Mouse (Mus musculus): ENCODE measurements at regions not wholly inside any gene's neighbourhood (a gene's known extent, or its start where the extent isn't known, plus 50 kb on each side); places are given as distances from the start of the nearest gene placed in this dataset.

- WGBS = 79% methylated on average over 9 of the region's 9 CpGs
- Histone ChIP-seq H3K4me1 (no peaks in the 10 kb centered on the region), H3K4me2 (no peak overlapping the region), H3K27ac (no peak overlapping the region), H3K36me3 (replicated peaks) (no peaks in the 10 kb centered on the region), H3K4me3 (replicated peaks) (no peak overlapping the region), H3K27me3 (no peaks in the 10 kb centered on the region), H3K9ac (no peak overlapping the region), H3K9me3 (no peaks in the 10 kb centered on the region)
- no peak for ATAC-seq (ENCODE audit: low FRiP score)
Measured at GRCm38 (mm10) chr9:104496220-104496619, 50.9 kb upstream of the Cpne4 start.

GRCm38 (mm10) chr9:104490696-104491095 is 56.4 kb upstream of the Cpne4 start:
- H3K4me2 ChIP-seq = no peak overlapping the region
- H3K27me3 ChIP-seq = no peaks in the 10 kb centered on the region
- ATAC-seq (ENCODE audit: low FRiP score) = no peak
- H3K27ac ChIP-seq = no peak overlapping the region
- 0 out of 2 replicates have a peak, but pooled peaks cover 3% of the 10 kb centered on the region for H3K4me1 ChIP-seq
- no peak overlapping the region for H3K9ac ChIP-seq
- H3K4me3 ChIP-seq (replicated peaks) = no peak overlapping the region
- H3K9me3 ChIP-seq = no peaks in the 10 kb centered on the region
- no peaks in the 10 kb centered on the region for H3K36me3 ChIP-seq (replicated peaks)

GRCm38 (mm10) chr9:104489383-104489782 is 57.7 kb upstream of the Cpne4 start:
- no peaks in the 10 kb centered on the region for H3K27me3 ChIP-seq
- ATAC-seq (ENCODE audit: low FRiP score) = no peak
- H3K9ac ChIP-seq = no peak overlapping the region
- no peaks in the 10 kb centered on the region for H3K9me3 ChIP-seq
- H3K4me3 ChIP-seq (replicated peaks) = no peak overlapping the region
- no peak overlapping the region for H3K27ac ChIP-seq
- no peak overlapping the region for H3K4me2 ChIP-seq
- H3K36me3 ChIP-seq (replicated peaks) = no peaks in the 10 kb centered on the region
- 0 out of 2 replicates have a peak, but pooled peaks cover 3% of the 10 kb centered on the region for H3K4me1 ChIP-seq
- 80% methylated on average over 6 of the region's 6 CpGs for WGBS

- ATAC-seq (ENCODE audit: low FRiP score) = no peak
- Histone ChIP-seq H3K27ac (no peak overlapping the region), H3K4me2 (no peak overlapping the region), H3K4me3 (replicated peaks) (no peak overlapping the region), H3K36me3 (replicated peaks) (no peaks in the 10 kb centered on the region), H3K9me3 (no peaks in the 10 kb centered on the region), H3K4me1 (no peaks in the 10 kb centered on the region), H3K27me3 (no peaks in the 10 kb centered on the region), H3K9ac (no peak overlapping the region)
- WGBS = 81% methylated on average over 5 of the region's 5 CpGs
Measured at GRCm38 (mm10) chr9:104482440-104482839, 64.6 kb upstream of the Cpne4 start.

- Histone ChIP-seq H3K9ac (no peak overlapping the region), H3K27me3 (no peaks in the 10 kb centered on the region), H3K4me3 (replicated peaks) (no peak overlapping the region), H3K9me3 (no peaks in the 10 kb centered on the region), H3K4me1 (no peaks in the 10 kb centered on the region), H3K27ac (no peak overlapping the region), H3K36me3 (replicated peaks) (no peaks in the 10 kb centered on the region), H3K4me2 (no peak overlapping the region)
- ATAC-seq (ENCODE audit: low FRiP score) = no peak
- 82% methylated on average over 1 of the region's 1 CpGs for WGBS
Measured at GRCm38 (mm10) chr9:104480683-104481082, 66.4 kb upstream of the Cpne4 start.

- H3K4me2 ChIP-seq = no peak overlapping the region
- H3K9me3 ChIP-seq = no peaks in the 10 kb centered on the region
- 72% methylated on average over 4 of the region's 4 CpGs for WGBS
- H3K4me1 ChIP-seq = no peaks in the 10 kb centered on the region
- no peak overlapping the region for H3K27ac ChIP-seq
- ATAC-seq (ENCODE audit: low FRiP score) = no peak
- no peak overlapping the region for H3K4me3 ChIP-seq (replicated peaks)
- no peak overlapping the region for H3K9ac ChIP-seq
- H3K27me3 ChIP-seq = no peaks in the 10 kb centered on the region
- no peaks in the 10 kb centered on the region for H3K36me3 ChIP-seq (replicated peaks)
Measured at GRCm38 (mm10) chr9:104474831-104475230, 72.3 kb upstream of the Cpne4 start.

GRCm38 (mm10) chr9:104467238-104467637 is 79.8 kb upstream of the Cpne4 start:
- Histone ChIP-seq H3K9ac (no peak overlapping the region), H3K4me3 (replicated peaks) (no peak overlapping the region), H3K4me2 (no peak overlapping the region), H3K27ac (no peak overlapping the region), H3K27me3 (no peaks in the 10 kb centered on the region), H3K9me3 (no peaks in the 10 kb centered on the region), H3K4me1 (no peaks in the 10 kb centered on the region), H3K36me3 (replicated peaks) (no peaks in the 10 kb centered on the region)
- WGBS = 86% methylated on average over 1 of the region's 1 CpGs
- no peak for ATAC-seq (ENCODE audit: low FRiP score)

GRCm38 (mm10) chr9:104463701-104464100 is 83.4 kb upstream of the Cpne4 start:
- Histone ChIP-seq H3K9ac (no peak overlapping the region), H3K9me3 (no peaks in the 10 kb centered on the region), H3K4me3 (replicated peaks) (no peak overlapping the region), H3K4me1 (no peaks in the 10 kb centered on the region), H3K36me3 (replicated peaks) (no peaks in the 10 kb centered on the region), H3K27ac (no peak overlapping the region), H3K4me2 (no peak overlapping the region), H3K27me3 (no peaks in the 10 kb centered on the region)
- WGBS = 84% methylated on average over 4 of the region's 4 CpGs
- ATAC-seq (ENCODE audit: low FRiP score) = no peak

GRCm38 (mm10) chr9:104460133-104460532 is 87.0 kb upstream of the Cpne4 start:
- Histone ChIP-seq H3K4me3 (replicated peaks) (no peak overlapping the region), H3K9ac (no peak overlapping the region), H3K36me3 (replicated peaks) (no peaks in the 10 kb centered on the region), H3K4me2 (no peak overlapping the region), H3K4me1 (no peaks in the 10 kb centered on the region), H3K27ac (no peak overlapping the region), H3K27me3 (no peaks in the 10 kb centered on the region), H3K9me3 (no peaks in the 10 kb centered on the region)
- ATAC-seq (ENCODE audit: low FRiP score) = no peak

- H3K9me3 ChIP-seq = no peaks in the 10 kb centered on the region
- no peak overlapping the region for H3K9ac ChIP-seq
- H3K4me2 ChIP-seq = no peak overlapping the region
- H3K4me1 ChIP-seq = no peaks in the 10 kb centered on the region
- H3K36me3 ChIP-seq (replicated peaks) = no peaks in the 10 kb centered on the region
- no peak for ATAC-seq (ENCODE audit: low FRiP score)
- H3K27ac ChIP-seq = no peak overlapping the region
- H3K4me3 ChIP-seq (replicated peaks) = no peak overlapping the region
- 39% methylated on average over 4 of the region's 4 CpGs for WGBS
- no peaks in the 10 kb centered on the region for H3K27me3 ChIP-seq
Measured at GRCm38 (mm10) chr9:104457635-104458034, 89.5 kb upstream of the Cpne4 start.

- no peaks in the 10 kb centered on the region for H3K36me3 ChIP-seq (replicated peaks)
- H3K4me3 ChIP-seq (replicated peaks) = no peak overlapping the region
- no peak overlapping the region for H3K4me2 ChIP-seq
- no peaks in the 10 kb centered on the region for H3K4me1 ChIP-seq
- ATAC-seq (ENCODE audit: low FRiP score) = no peak
- H3K9me3 ChIP-seq = no peaks in the 10 kb centered on the region
- no peak overlapping the region for H3K9ac ChIP-seq
- no peak overlapping the region for H3K27ac ChIP-seq
- 66% methylated on average over 8 of the region's 8 CpGs for WGBS
- no peaks in the 10 kb centered on the region for H3K27me3 ChIP-seq
Measured at GRCm38 (mm10) chr9:104448577-104449165, 98.4 kb upstream of the Cpne4 start.

GRCm38 (mm10) chr9:104444906-104445305 is 102.2 kb upstream of the Cpne4 start:
- Histone ChIP-seq H3K9me3 (no peaks in the 10 kb centered on the region), H3K27me3 (no peaks in the 10 kb centered on the region), H3K4me3 (replicated peaks) (no peak overlapping the region), H3K4me1 (no peaks in the 10 kb centered on the region), H3K4me2 (no peak overlapping the region), H3K36me3 (replicated peaks) (no peaks in the 10 kb centered on the region), H3K27ac (no peak overlapping the region), H3K9ac (no peak overlapping the region)
- ATAC-seq (ENCODE audit: low FRiP score) = no peak
- 52% methylated on average over 5 of the region's 5 CpGs for WGBS

GRCm38 (mm10) chr9:104443236-104443635 is 103.8 kb upstream of the Cpne4 start:
- no peak overlapping the region for H3K4me3 ChIP-seq (replicated peaks)
- no peaks in the 10 kb centered on the region for H3K9me3 ChIP-seq
- H3K4me2 ChIP-seq = no peak overlapping the region
- H3K4me1 ChIP-seq = no peaks in the 10 kb centered on the region
- H3K27ac ChIP-seq = no peak overlapping the region
- H3K9ac ChIP-seq = no peak overlapping the region
- no peaks in the 10 kb centered on the region for H3K27me3 ChIP-seq
- ATAC-seq (ENCODE audit: low FRiP score) = no peak
- no peaks in the 10 kb centered on the region for H3K36me3 ChIP-seq (replicated peaks)
- 81% methylated on average over 7 of the region's 7 CpGs for WGBS

Data from forebrain, embryonic 12.5 days (tissue).